ENCODE assay signal across 9 mouse cellular contexts in genomic region chr14:118919025-118919424, GRCm38 (mm10). TPM values are rescaled to one million over a fixed set of nuclear protein-coding genes. Genes with fewer than 3 reads are reported as not detected.
DNase-seq lines count a peak whose midpoint lies in the region; ATAC-seq and TF ChIP-seq lines count a peak whose summit lies in the region.
"Had no signal": no experiment of that assay in that cellular context is flagged by ENCODE, and none has a peak within 500 bp of the region (broad histone marks: within the 10 kb centered on the region; RNA-seq: fewer than 3 reads in every experiment).

No protein-coding gene starts in this region.

- peak; percentile 46; the same call in 1 of the 2 replicates for ATAC-seq in frontal cortex, adult (ENCODE audit: low TSS enrichment)
- peak; percentile 53 for ATAC-seq in liver, postnatal 0 days
- no peak for ATAC-seq in liver, embryonic 11.5 days (replicated peaks; ENCODE audit: low FRiP score)
- ATAC-seq in neural tube, embryonic 15.5 days (ENCODE audit: low FRiP score) = 0 out of 2 replicates have a peak, but pooled peaks have one; percentile 15

- peak; percentile 68 for TF ChIP-seq CTCF in liver, postnatal 0 days (IDR thresholded peaks at IDR 0.05; ENCODE audit: low read depth)

- no peaks in the 10 kb centered on the region for H3K9me3 ChIP-seq in liver, postnatal 0 days (ENCODE audit: low read length)
- H3K9me3 ChIP-seq in liver, embryonic 11.5 days (ENCODE audit: control insufficient read depth, low read length) = no peaks in the 10 kb centered on the region
- H3K9me3 ChIP-seq in neural tube, embryonic 15.5 days (replicated peaks) = no peaks in the 10 kb centered on the region
- H3K9me3 ChIP-seq: midbrain, embryonic 12.5 days had no signal

- DNase-seq in frontal cortex, postnatal 36 days (ENCODE audit: low spot score in 2 of 2) = no peak
- no peak for DNase-seq in liver, postnatal 0 days
- no peak for DNase-seq in liver, embryonic 11.5 days (ENCODE audit: low spot score)
- DNase-seq in adipocyte (ENCODE audit: low spot score) = peak; percentile 57
- DNase-seq in ovary, postnatal 36 days (ENCODE audit: low spot score) = no peak
- DNase-seq in frontal cortex, postnatal 25 days (ENCODE audit: low spot score in 2 of 2) = no peak

- no peak for TF ChIP-seq EP300 in liver, postnatal 0 days (IDR thresholded peaks at IDR 0.05; ENCODE audit: low read depth)

- H3K4me2 ChIP-seq in liver, postnatal 0 days (ENCODE audit: low read depth, low read length) = no peak overlapping the region
- no peak overlapping the region for H3K4me2 ChIP-seq in liver, embryonic 11.5 days
- H3K4me2 ChIP-seq in neural tube, embryonic 15.5 days = no peak overlapping the region
- H3K4me2 ChIP-seq: midbrain, embryonic 12.5 days had no signal

- H3K36me3 ChIP-seq in liver, postnatal 0 days (replicated peaks; ENCODE audit: insufficient read depth, low read length) = no peaks in the 10 kb centered on the region
- no peaks in the 10 kb centered on the region for H3K36me3 ChIP-seq in liver, embryonic 11.5 days (ENCODE audit: control insufficient read depth, insufficient read depth, low read length)
- peaks cover 37% of the 10 kb centered on the region for H3K36me3 ChIP-seq in neural tube, embryonic 15.5 days

- H3K4me3 ChIP-seq in liver, postnatal 0 days (ENCODE audit: low read depth, low read length) = no peak overlapping the region
- no peak overlapping the region for H3K4me3 ChIP-seq in liver, embryonic 11.5 days (ENCODE audit: low read depth, low read length)
- no peak overlapping the region for H3K4me3 ChIP-seq in neural tube, embryonic 15.5 days (replicated peaks)
- H3K4me3 ChIP-seq: midbrain, embryonic 12.5 days had no signal

- no peak overlapping the region for H3K9ac ChIP-seq in liver, postnatal 0 days (replicated peaks)
- H3K9ac ChIP-seq in liver, embryonic 11.5 days (ENCODE audit: low read depth, low read length) = no peak overlapping the region
- no peak overlapping the region for H3K9ac ChIP-seq in neural tube, embryonic 15.5 days (replicated peaks)
- H3K9ac ChIP-seq: midbrain, embryonic 12.5 days had no signal

- no peak overlapping the region for H3K27ac ChIP-seq in liver, postnatal 0 days (ENCODE audit: low read depth)
- H3K27ac ChIP-seq in liver, embryonic 11.5 days (ENCODE audit: low read depth, low read length) = no peak overlapping the region
- H3K27ac ChIP-seq in neural tube, embryonic 15.5 days (replicated peaks) = no peak overlapping the region
- H3K27ac ChIP-seq: midbrain, embryonic 12.5 days had no signal

- WGBS in liver, postnatal 0 days (ENCODE audit: insufficient replicate concordance) = 61% methylated on average over 8 of the region's 8 CpGs
- WGBS in liver, embryonic 11.5 days = 66% methylated on average over 8 of the region's 8 CpGs
- 69% methylated on average over 8 of the region's 8 CpGs for WGBS in neural tube, embryonic 15.5 days

- H3K27me3 ChIP-seq in liver, postnatal 0 days (ENCODE audit: insufficient read depth, low read length) = peaks cover 32% of the 10 kb centered on the region
- H3K27me3 ChIP-seq in liver, embryonic 11.5 days (replicated peaks; ENCODE audit: control insufficient read depth, insufficient read depth, low read length) = peaks cover 34% of the 10 kb centered on the region
- no peaks in the 10 kb centered on the region for H3K27me3 ChIP-seq in neural tube, embryonic 15.5 days (replicated peaks)

- H3K4me1 ChIP-seq in liver, postnatal 0 days (ENCODE audit: insufficient read depth) = peaks cover 8% of the 10 kb centered on the region
- H3K4me1 ChIP-seq in liver, embryonic 11.5 days (replicated peaks; ENCODE audit: control insufficient read depth, insufficient read depth, low read length) = peaks cover 10% of the 10 kb centered on the region
- peaks cover 37% of the 10 kb centered on the region for H3K4me1 ChIP-seq in neural tube, embryonic 15.5 days

RNA-seq across cellular contexts. Expression of gene Dzip1, which starts 6.2 kb away (rescaled TPM):
- 0.42 and 0.75 TPM in 2 replicates for polyA plus RNA-seq in liver, postnatal 0 days (2015; fragmentation: Nextera tagmentation; extraction: Ambion mirVana)
- polyA plus RNA-seq in liver, embryonic 11.5 days (2014; fragmentation: Nextera tagmentation; extraction: Ambion mirVana) = 7.2 and 7.8 TPM in 2 replicates
- polyA plus RNA-seq in neural tube, embryonic 15.5 days (2015; fragmentation: Nextera tagmentation; extraction: Ambion mirVana) = 86.1 and 100 TPM in 2 replicates

RNA-seq across cellular contexts. Expression of gene Dnajc3, which starts 18.8 kb away (rescaled TPM):
- polyA plus RNA-seq in liver, postnatal 0 days (2015; fragmentation: Nextera tagmentation; extraction: Ambion mirVana) = 53.6 and 55.3 TPM in 2 replicates
- polyA plus RNA-seq in liver, embryonic 11.5 days (2014; fragmentation: Nextera tagmentation; extraction: Ambion mirVana) = 53.7 and 54.7 TPM in 2 replicates
- polyA plus RNA-seq in neural tube, embryonic 15.5 days (2015; fragmentation: Nextera tagmentation; extraction: Ambion mirVana) = 22.6 and 26.8 TPM in 2 replicates
